Mouse (Mus musculus) liver, adult 2 months (tissue): ENCODE results near the gene Ppp4r1. TPM values are rescaled to one million over a fixed set of nuclear protein-coding genes. Genes with fewer than 3 reads are reported as not detected.

Experiments
- DNase-seq: peaks from one replicate; pipeline ENCODE4 v3.0.0-alpha.2; 2011; ENCODE audit warnings: low read depth, low spot score; ENCODE audit errors: extremely low read depth
- H3K27ac ChIP-seq: fragments of 200-500 bp; replicated peaks from 2 replicates; pipeline ENCODE4 v1.5.1; 2012; ENCODE audit warnings: low read depth, mild to moderate bottlenecking, control low read depth, inconsistent platforms, low read length; ENCODE audit not compliant: insufficient read depth
- H3K27me3 ChIP-seq: fragments of 200-500 bp; 2 replicates; pipeline ENCODE4 v1.6.1; 2012; ENCODE audit warnings: mild to moderate bottlenecking, moderate library complexity, low read length, inconsistent platforms; ENCODE audit not compliant: control insufficient read depth, insufficient read depth
- H3K36me3 ChIP-seq: fragments of 200-500 bp; 2 replicates; pipeline ENCODE4 v1.6.1; 2012; ENCODE audit warnings: low read length, inconsistent platforms; ENCODE audit not compliant: control insufficient read depth, insufficient read depth
- H3K4me1 ChIP-seq: fragments of 200-500 bp; 2 replicates; pipeline ENCODE4 v1.6.1; 2011; ENCODE audit warnings: low read length; ENCODE audit not compliant: control insufficient read depth, insufficient read depth
- H3K4me3 ChIP-seq: fragments of 200-500 bp; 2 replicates; pipeline ENCODE4 v1.5.1; 2011; ENCODE audit warnings: low read depth, mild to moderate bottlenecking, control low read depth, low read length, moderate library complexity; ENCODE audit not compliant: insufficient read depth
- H3K79me2 ChIP-seq: fragments of 200-500 bp; 2 replicates; pipeline ENCODE4 v1.6.1; 2012; ENCODE audit warnings: inconsistent platforms, mild to moderate bottlenecking, low read length, moderate library complexity; ENCODE audit not compliant: control insufficient read depth, insufficient read depth
- H3K9ac ChIP-seq: fragments of 200-500 bp; 2 replicates; pipeline ENCODE4 v1.6.1; 2012; ENCODE audit warnings: low read depth, mild to moderate bottlenecking, control low read depth, inconsistent platforms, low read length
- CTCF ChIP-seq: fragments of 200-500 bp; IDR thresholded peaks from 2 replicates; pipeline ENCODE4 v1.5.1; 2011; ENCODE audit warnings: low read depth, low read length, control low read depth
- POLR2A ChIP-seq: fragments of 200-500 bp; IDR thresholded peaks from 2 replicates; pipeline ENCODE4 v1.6.1; 2011; ENCODE audit warnings: low read length, control low read depth; ENCODE audit not compliant: insufficient read depth; ENCODE audit errors: extremely low read depth
- WGBS: fragments of 180-500 bp; shearing (Covaris S2); methylation state at CpG from one replicate; pipeline ENCODE4 v1.1.7; 2018; 5-methylcytosine and 5-hydroxymethylcytosine counted together
- polyA plus RNA-seq: library from polyadenylated mRNA; depleted of rRNA; stranded (reverse); fragments of >200 nt; gene quantifications from 2 replicates; pipeline ENCODE4 v1.2.3, GENCODE M21; 2012
- total RNA-seq: library from RNA; depleted of rRNA; stranded (reverse); fragments of >200 nt; gene quantifications from 2 replicates; pipeline ENCODE4 v1.2.3, GENCODE M21; 2014

Gene Ppp4r1
- total and polyA plus RNA-seq, 2 experiments, result 12.6 to 15.1 TPM

DNA sequence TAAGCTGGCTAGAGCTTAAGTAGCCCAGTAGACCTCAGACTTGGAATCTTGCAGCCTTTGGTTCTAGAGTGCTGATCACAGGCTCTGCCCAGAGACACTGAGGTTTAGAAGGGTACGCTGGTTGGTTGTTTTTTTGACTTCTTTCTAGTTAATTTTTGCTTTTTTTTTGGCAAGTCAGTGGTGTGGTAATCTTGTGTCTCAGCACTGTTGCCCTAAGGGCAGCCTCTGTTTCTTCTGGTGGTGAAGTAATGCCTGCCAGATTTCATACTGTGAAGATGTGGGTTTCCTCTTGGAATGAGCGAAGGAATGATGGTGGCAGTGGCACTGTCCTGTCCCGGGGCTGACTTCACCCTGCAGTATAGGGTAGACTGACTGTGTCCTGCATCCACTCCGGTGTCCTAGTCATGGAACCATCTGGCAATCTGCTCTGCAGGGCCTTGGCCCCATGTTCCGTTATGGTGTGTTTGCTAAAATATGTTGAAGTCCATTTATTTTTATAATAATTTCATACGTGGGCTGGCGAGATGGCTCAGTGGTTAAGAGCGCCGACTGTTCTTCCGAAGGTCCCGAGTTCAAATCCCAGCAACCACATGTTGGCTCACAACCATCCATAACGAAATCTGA lies 11.0 kb downstream of the Ppp4r1 start:
- Histone ChIP-seq H3K4me1 (no peaks in the 10 kb centered on the region; the same call in 1 of the 2 replicates), H3K27ac (no peak overlapping the region), H3K9ac (no peak overlapping the region), H3K79me2 (peaks cover 56% of the 10 kb centered on the region), H3K36me3 (no peaks in the 10 kb centered on the region), H3K4me3 (no peak overlapping the region), H3K27me3 (no peaks in the 10 kb centered on the region)
- 87% methylated on average over 12 of the region's 12 CpGs for WGBS
- TF ChIP-seq POLR2A (no peak), CTCF (no peak)
- DNase-seq, result no peak

DNA sequence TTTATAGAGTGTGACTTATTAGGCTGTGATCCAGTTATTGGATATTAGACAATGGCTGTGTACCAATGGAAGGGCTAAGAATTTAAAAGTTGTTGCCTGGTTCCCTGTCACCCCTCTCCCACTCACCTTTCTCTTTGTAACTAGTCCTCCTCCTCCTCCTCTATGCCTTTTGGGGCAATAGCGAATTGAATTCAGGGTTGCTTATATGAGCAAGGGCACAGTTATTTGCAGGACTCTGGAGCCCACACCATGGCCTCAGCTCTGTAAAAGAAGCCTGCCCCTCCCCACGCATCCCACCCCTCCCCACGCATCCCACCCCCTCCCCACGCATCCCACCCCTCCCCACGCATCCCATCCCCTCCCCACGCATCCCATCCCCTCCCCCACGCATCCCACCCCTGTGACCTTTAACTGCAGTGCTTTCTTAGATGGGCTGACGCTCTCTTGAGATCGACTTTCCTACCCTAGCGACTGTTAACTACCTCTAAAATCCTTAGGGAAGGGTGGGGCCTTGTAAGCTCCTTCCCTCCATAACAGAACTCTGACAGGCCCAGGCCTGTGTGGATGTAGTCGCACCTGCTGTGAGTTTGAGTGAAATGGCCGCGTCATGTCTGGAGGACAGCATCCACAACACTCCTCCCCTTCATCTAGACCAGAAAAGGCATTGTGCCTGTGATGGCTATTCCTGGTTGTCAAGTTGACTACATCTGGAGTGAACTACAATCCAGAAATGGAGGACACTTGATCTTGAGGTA lies 11.9 kb downstream of the Ppp4r1 start:
- H3K36me3 ChIP-seq, result no peaks in the 10 kb centered on the region
- TF ChIP-seq POLR2A (no peak), CTCF (no peak)
- H3K79me2 ChIP-seq, result peaks cover 51% of the 10 kb centered on the region
- WGBS, result 96% methylated on average over 13 of the region's 13 CpGs
- H3K9ac ChIP-seq, result no peak overlapping the region
- H3K27ac ChIP-seq, result no peak overlapping the region
- DNase-seq, result no peak
- H3K27me3 ChIP-seq, result no peaks in the 10 kb centered on the region
- no peak overlapping the region for H3K4me3 ChIP-seq
- no peaks in the 10 kb centered on the region; the same call in 1 of the 2 replicates for H3K4me1 ChIP-seq

DNA sequence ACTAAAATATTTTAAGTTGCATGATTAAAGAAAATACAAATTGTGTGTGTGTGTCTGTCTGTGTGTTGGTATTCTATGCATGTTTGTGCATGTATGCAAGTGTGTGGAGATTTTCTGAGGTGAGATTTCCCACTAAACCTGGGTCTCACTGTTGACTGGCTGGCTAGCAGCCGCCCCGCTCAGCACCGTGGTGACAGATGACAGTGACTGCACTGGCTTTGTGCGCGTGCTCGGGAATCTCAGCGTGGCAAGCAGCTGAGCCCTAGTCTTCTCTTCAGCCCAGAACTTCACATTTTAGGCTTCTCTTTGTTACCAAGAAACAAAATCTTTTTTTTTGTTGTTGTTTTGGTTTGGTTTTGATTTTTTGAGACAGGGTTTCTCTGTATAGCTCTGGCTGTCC lies 13.7 kb downstream of the Ppp4r1 start:
- peaks cover 57% of the 10 kb centered on the region for H3K79me2 ChIP-seq
- no peaks in the 10 kb centered on the region for H3K27me3 ChIP-seq
- H3K36me3 ChIP-seq, result no peaks in the 10 kb centered on the region
- no peak overlapping the region for H3K4me3 ChIP-seq
- H3K27ac ChIP-seq, result no peak overlapping the region
- H3K9ac ChIP-seq, result no peak overlapping the region
- no peaks in the 10 kb centered on the region; the same call in 1 of the 2 replicates for H3K4me1 ChIP-seq
- WGBS, result 94% methylated on average over 7 of the region's 7 CpGs
- TF ChIP-seq CTCF (no peak), POLR2A (no peak)
- DNase-seq, result no peak

DNA sequence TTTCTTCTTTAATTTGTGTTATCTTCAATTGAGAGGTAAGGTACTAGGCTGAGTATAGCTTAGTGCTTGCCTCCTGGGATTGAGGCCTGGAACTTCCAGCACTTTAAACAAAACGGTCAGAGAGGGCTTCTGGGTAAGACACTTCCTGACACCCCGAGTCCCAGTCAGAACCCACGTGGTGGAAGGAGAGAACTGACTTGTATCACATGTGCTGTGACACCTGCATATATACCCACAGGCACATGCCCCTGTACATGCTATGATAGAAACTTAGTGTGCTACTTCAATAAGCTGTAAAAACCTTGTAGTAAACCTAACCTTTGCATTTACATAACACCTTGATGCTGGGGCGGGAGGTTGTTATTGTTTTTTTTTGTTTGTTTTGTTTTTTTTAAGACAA lies 16.1 kb downstream of the Ppp4r1 start:
- Histone ChIP-seq H3K9ac (no peak overlapping the region), H3K36me3 (no peaks in the 10 kb centered on the region), H3K27me3 (no peaks in the 10 kb centered on the region), H3K4me3 (no peak overlapping the region), H3K27ac (no peak overlapping the region), H3K4me1 (no peaks in the 10 kb centered on the region; the same call in 1 of the 2 replicates), H3K79me2 (peaks cover 46% of the 10 kb centered on the region; the same call in 1 of the 2 replicates)
- 63% methylated on average over 4 of the region's 4 CpGs for WGBS
- no peak for TF ChIP-seq POLR2A
- no peak for TF ChIP-seq CTCF
- no peak for DNase-seq

DNA sequence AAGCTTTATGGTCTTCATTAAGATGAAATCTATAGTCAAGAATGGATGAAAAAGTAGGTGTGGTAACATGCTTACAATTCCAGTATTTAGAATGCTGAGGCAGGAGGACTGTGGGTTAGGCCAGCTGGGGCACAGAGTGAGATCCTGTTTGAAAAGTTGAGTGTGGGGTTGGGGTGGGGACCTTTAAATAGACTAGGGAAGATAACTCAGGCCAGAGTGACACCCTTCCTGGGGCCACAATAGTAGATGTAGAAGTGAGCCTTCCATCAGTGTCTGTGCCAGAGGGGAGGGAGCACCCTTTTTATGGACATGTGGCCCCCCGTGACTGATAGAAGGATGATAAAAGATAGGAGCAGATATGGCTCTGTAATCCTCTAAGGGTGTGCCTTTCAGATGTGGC lies 17.0 kb downstream of the Ppp4r1 start:
- H3K9ac ChIP-seq, result no peak overlapping the region
- 79% methylated on average over 1 of the region's 1 CpGs for WGBS
- H3K36me3 ChIP-seq, result peaks cover 2% of the 10 kb centered on the region
- no peak overlapping the region for H3K4me3 ChIP-seq
- TF ChIP-seq POLR2A (no peak), CTCF (no peak)
- no peak for DNase-seq
- H3K27ac ChIP-seq, result no peak overlapping the region
- H3K27me3 ChIP-seq, result no peaks in the 10 kb centered on the region
- H3K4me1 ChIP-seq, result no peaks in the 10 kb centered on the region; the same call in 1 of the 2 replicates
- peaks cover 40% of the 10 kb centered on the region; the same call in 1 of the 2 replicates for H3K79me2 ChIP-seq
